Mouse (Mus musculus): Measurements from ENCODE around the gene Spats1.

Gene Spats1

GRCm38 (mm10) chr17:45474669-45475465 is at the start of gene Spats1:
Spats1 (minus strand) TSS chr17:45475415.
- WGBS = 2% methylated on average over 30 of the region's 30 CpGs

- 80% methylated on average over 4 of the region's 4 CpGs for WGBS
Measured at GRCm38 (mm10) chr17:45524961-45525360, 49.7 kb upstream of the Spats1 start.

GRCm38 (mm10) chr17:45523263-45523662 is 48.0 kb upstream of the Spats1 start, which contains the start of gene Tcte1:
Tcte1 (plus strand) TSS chr17:45523434.
- 8% methylated on average over 21 of the region's 21 CpGs for WGBS

GRCm38 (mm10) chr17:45520136-45520535 is 44.9 kb upstream of the Spats1 start:
- WGBS = 81% methylated on average over 11 of the region's 11 CpGs

- 75% methylated on average over 12 of the region's 12 CpGs for WGBS
Measured at GRCm38 (mm10) chr17:45518766-45519475, 43.7 kb upstream of the Spats1 start.

- 94% methylated on average over 28 of the region's 28 CpGs for WGBS
Measured at GRCm38 (mm10) chr17:45517549-45518215, 42.5 kb upstream of the Spats1 start.

- 93% methylated on average over 21 of the region's 21 CpGs for WGBS
Measured at GRCm38 (mm10) chr17:45517135-45517534, 41.9 kb upstream of the Spats1 start.

- WGBS = 38% methylated on average over 8 of the region's 8 CpGs
Measured at GRCm38 (mm10) chr17:45516488-45516887, 41.3 kb upstream of the Spats1 start.

GRCm38 (mm10) chr17:45515806-45516205 is 40.6 kb upstream of the Spats1 start:
- WGBS = 90% methylated on average over 10 of the region's 10 CpGs

GRCm38 (mm10) chr17:45515204-45515726 is 40.0 kb upstream of the Spats1 start:
- 71% methylated on average over 15 of the region's 15 CpGs for WGBS

- 78% methylated on average over 4 of the region's 4 CpGs for WGBS
Measured at GRCm38 (mm10) chr17:45511757-45512156, 36.5 kb upstream of the Spats1 start.

- 95% methylated on average over 4 of the region's 4 CpGs for WGBS
Measured at GRCm38 (mm10) chr17:45510871-45511270, 35.7 kb upstream of the Spats1 start.

- WGBS = under 1% methylated on average over 42 of the region's 42 CpGs
Measured at GRCm38 (mm10) chr17:45506700-45507189, 31.5 kb upstream of the Spats1 start, which contains the start of gene Aars2. Aars2 (plus strand) TSS chr17:45506841.

- WGBS = 72% methylated on average over 6 of the region's 6 CpGs
Measured at GRCm38 (mm10) chr17:45505941-45506465, 30.8 kb upstream of the Spats1 start.

- 54% methylated on average over 5 of the region's 5 CpGs for WGBS
Measured at GRCm38 (mm10) chr17:45503301-45503973, 28.2 kb upstream of the Spats1 start.

GRCm38 (mm10) chr17:45502324-45502723 is 27.1 kb upstream of the Spats1 start:
- WGBS = 69% methylated on average over 4 of the region's 4 CpGs

GRCm38 (mm10) chr17:45500981-45501380 is 25.8 kb upstream of the Spats1 start:
- 73% methylated on average over 4 of the region's 4 CpGs for WGBS

GRCm38 (mm10) chr17:45499516-45499915 is 24.3 kb upstream of the Spats1 start:
- 59% methylated on average over 2 of the region's 2 CpGs for WGBS

- 79% methylated on average over 13 of the region's 13 CpGs for WGBS
Measured at GRCm38 (mm10) chr17:45498397-45498796, 23.2 kb upstream of the Spats1 start.

GRCm38 (mm10) chr17:45495398-45495797 is 20.2 kb upstream of the Spats1 start:
- 75% methylated on average over 11 of the region's 11 CpGs for WGBS

Measured in cerebral cortex, adult 2 months (tissue).